Mouse (Mus musculus) neural tube, embryonic 14.5 days (tissue): ENCODE measurements around the gene Tmem8b. TPM values are rescaled to one million over a fixed set of nuclear protein-coding genes. Genes with fewer than 3 reads are reported as not detected.

Experiments used
- ATAC-seq: fragments of 200-750 bp; cut with Nextera tagmentation; 2 replicates; pipeline ENCODE4 v1.8.0; 2017; ENCODE audit warnings: low read depth, mild to moderate bottlenecking, moderate TSS enrichment, moderate library complexity
- H3K27ac ChIP-seq: fragments of 300-500 bp; sonication (generic); 2 replicates; pipeline ENCODE4 v1.5.1; 2014; ENCODE audit warnings: low read depth, mild to moderate bottlenecking, control low read depth, low read length, moderate library complexity, mixed read lengths
- H3K27me3 ChIP-seq: fragments of 300-500 bp; sonication (generic); 2 replicates; pipeline ENCODE4 v1.6.1; 2014; ENCODE audit warnings: low read length; ENCODE audit not compliant: control insufficient read depth, insufficient read depth
- H3K36me3 ChIP-seq: fragments of 300-500 bp; sonication (generic); 2 replicates; pipeline ENCODE4 v1.6.1; 2014; ENCODE audit warnings: low read length, mixed read lengths; ENCODE audit not compliant: control insufficient read depth, insufficient read depth
- H3K4me1 ChIP-seq: fragments of 300-500 bp; sonication (generic); 2 replicates; pipeline ENCODE4 v1.6.1; 2014; ENCODE audit warnings: low read length; ENCODE audit not compliant: control insufficient read depth, insufficient read depth
- H3K4me2 ChIP-seq: fragments of 300-500 bp; sonication (generic); 2 replicates; pipeline ENCODE4 v1.6.1; 2014; ENCODE audit warnings: mild to moderate bottlenecking, low read depth, low read length, control low read depth
- H3K4me3 ChIP-seq: fragments of 300-500 bp; sonication (generic); 2 replicates; pipeline ENCODE4 v1.5.1; 2014; ENCODE audit warnings: low read depth, low read length, control low read depth, mixed read lengths
- H3K9ac ChIP-seq: fragments of 300-500 bp; sonication (generic); replicated peaks from 2 replicates; pipeline ENCODE4 v1.6.1; 2014; ENCODE audit warnings: low read depth, mild to moderate bottlenecking, control low read depth, low read length, mixed read lengths
- H3K9me3 ChIP-seq: fragments of 300-500 bp; sonication (generic); 2 replicates; pipeline ENCODE4 v1.6.1; 2016; ENCODE audit warnings: low read length; ENCODE audit not compliant: control insufficient read depth
- WGBS: fragments of 180-500 bp; shearing (Covaris S2); extraction: QIAGEN DNeasy Blood & Tissue Kit; methylation state at CpG from one replicate; pipeline ENCODE4 v1.1.7; 2014; 5-methylcytosine and 5-hydroxymethylcytosine counted together
- polyA plus RNA-seq: library from polyadenylated mRNA; unstranded; fragments of >200 nt; fragmentation: Nextera tagmentation; extraction: Ambion mirVana; gene quantifications from 2 replicates; pipeline ENCODE4 v1.2.1, GENCODE M21; 2014

Gene Tmem8b
- polyA plus RNA-seq, 1 experiment from 2014 or later = 13.3 TPM

DNA sequence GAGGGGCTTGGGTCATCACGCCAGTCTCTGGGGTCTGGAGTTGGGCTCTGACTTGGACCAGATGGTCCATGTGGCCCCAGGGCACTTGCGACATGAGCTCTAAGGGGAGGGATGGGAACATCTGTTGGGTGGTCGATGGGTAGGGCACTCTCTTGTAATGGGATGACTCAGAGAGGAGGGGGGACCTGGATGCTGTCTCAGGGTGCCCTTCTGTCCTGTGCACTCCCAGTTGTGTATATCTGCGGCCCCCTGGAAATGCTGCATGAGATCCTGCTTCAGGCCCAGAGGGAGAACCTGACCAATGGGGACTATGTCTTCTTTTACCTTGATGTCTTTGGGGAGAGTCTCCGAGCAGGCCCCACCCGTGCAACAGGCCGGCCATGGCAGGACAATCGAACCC is 35.5 kb upstream of the Tmem8b start:
- Histone ChIP-seq H3K4me2 (peak overlapping the region; percentile 93; the same call in 1 of the 2 replicates), H3K9me3 (no peaks in the 10 kb centered on the region), H3K27ac (no peak overlapping the region), H3K27me3 (no peaks in the 10 kb centered on the region), H3K9ac (no peak overlapping the region), H3K4me3 (no peak overlapping the region), H3K4me1 (peaks cover 29% of the 10 kb centered on the region), H3K36me3 (no peaks in the 10 kb centered on the region)
- ATAC-seq = no peak
- 66% methylated on average over 8 of the region's 8 CpGs for WGBS

DNA sequence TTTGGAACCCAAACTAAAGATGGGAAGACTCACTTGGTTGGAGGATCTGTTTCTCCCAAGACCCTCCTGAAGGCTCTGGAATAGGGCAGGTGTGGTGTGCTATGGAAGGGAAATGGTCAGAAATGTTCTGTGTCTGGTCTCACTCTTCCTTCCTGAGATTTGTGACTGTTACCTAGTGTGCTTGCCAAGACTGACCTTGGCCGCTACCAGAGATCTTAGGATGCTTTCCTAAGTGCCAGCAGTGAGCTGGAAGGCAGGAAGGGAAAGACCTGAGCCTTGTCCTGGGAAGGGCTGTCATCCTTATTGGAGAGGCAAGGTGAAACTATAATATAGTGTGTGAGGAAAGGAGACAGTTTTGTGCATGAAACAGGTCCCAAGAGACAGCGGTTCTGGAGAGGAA is 35.0 kb upstream of the Tmem8b start:
- ATAC-seq = no peak
- H3K9me3 ChIP-seq = no peaks in the 10 kb centered on the region
- 97% methylated on average over 2 of the region's 2 CpGs for WGBS
- H3K27ac ChIP-seq = no peak overlapping the region
- H3K4me1 ChIP-seq = peaks cover 29% of the 10 kb centered on the region
- no peaks in the 10 kb centered on the region for H3K27me3 ChIP-seq
- H3K9ac ChIP-seq = no peak overlapping the region
- no peak overlapping the region for H3K4me3 ChIP-seq
- no peaks in the 10 kb centered on the region for H3K36me3 ChIP-seq
- H3K4me2 ChIP-seq = no peak overlapping the region; the same call in 1 of the 2 replicates

DNA sequence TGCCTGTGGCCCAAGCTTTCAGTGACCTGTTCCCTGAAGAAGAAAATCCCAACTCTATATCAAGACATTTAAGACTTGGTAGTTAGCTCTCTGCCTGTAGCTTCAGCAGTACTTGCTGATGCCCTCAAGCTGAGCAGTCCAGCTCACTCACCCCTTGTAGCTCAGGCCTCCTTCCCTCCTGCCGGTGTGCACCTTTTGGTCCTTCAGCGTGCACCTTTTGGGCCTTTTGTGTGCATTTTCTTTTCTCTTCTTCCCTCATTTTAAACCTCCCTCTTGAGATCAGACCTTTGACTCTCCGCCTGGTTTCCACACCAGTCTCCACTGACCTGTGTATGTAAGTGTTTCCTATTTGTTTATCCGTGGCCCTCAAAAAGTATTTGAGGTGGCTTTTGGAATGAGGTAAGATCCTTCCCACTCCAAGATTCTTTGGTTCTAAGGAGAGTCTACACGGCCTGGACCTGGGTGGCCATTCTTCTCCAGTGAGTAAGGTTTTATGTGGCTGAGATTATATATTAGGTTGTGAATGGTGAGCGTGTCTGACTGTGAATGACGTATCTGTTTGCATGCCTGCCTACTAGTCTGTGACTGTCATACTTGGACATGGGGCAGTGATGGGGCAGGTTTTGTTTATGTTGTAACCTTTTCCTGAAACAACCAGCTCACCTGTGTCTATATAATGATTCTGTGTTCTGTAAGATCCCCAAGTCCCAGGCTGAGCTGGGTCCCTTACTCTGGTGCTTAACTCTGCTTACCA is 34.0 kb upstream of the Tmem8b start:
- no peaks in the 10 kb centered on the region for H3K9me3 ChIP-seq
- no peak overlapping the region for H3K4me3 ChIP-seq
- H3K27ac ChIP-seq = no peak overlapping the region
- H3K4me2 ChIP-seq = peak overlapping the region; percentile 11; the same call in 1 of the 2 replicates
- no peak overlapping the region for H3K9ac ChIP-seq
- H3K27me3 ChIP-seq = no peaks in the 10 kb centered on the region
- H3K36me3 ChIP-seq = no peaks in the 10 kb centered on the region
- H3K4me1 ChIP-seq = peaks cover 29% of the 10 kb centered on the region
- ATAC-seq = no peak
- WGBS = 89% methylated on average over 7 of the region's 7 CpGs

DNA sequence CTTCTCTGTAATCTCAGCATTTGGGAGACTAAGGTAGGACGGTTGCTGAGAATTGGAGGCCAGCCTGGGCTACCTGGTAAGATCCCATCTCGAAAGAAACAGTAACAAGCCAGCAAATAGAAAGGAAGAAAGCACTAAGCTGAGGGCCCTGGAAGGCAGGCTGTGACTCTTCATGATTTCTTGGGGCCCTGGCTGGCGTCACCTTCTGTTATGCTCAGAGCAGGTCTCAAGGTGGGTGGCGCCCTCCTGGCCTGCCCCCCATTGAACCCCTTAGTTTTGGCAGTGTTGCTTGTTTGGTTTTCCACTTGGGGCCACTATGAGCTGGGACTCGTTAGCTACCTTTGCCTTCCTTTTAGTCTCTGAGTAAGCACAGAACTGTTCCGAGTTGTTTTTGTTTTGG is 32.0 kb upstream of the Tmem8b start:
- Histone ChIP-seq H3K4me1 (peaks cover 21% of the 10 kb centered on the region), H3K4me3 (no peak overlapping the region), H3K36me3 (no peaks in the 10 kb centered on the region), H3K4me2 (no peak overlapping the region), H3K9ac (no peak overlapping the region), H3K27ac (no peak overlapping the region), H3K9me3 (no peaks in the 10 kb centered on the region), H3K27me3 (no peaks in the 10 kb centered on the region)
- 78% methylated on average over 6 of the region's 6 CpGs for WGBS
- ATAC-seq = no peak

DNA sequence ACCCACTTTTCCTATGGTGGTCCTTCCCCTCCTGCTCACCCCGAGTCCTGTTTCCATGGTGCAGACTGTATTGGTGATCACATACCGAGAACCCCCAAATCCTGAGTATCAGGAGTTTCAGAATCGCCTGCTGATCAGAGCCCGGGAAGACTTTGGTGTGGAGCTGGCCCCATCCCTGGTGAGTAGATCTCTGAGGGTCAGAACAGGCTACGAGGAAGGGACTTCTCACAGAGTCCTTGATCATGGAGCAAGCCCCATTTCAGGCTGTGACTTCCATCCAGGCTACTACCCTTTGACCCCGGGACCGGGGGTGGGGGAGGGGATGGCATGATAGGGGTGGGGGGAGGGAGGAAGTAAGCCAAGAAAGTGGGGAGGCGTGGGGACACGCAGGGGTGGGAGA is 28.7 kb upstream of the Tmem8b start:
- H3K9me3 ChIP-seq = no peaks in the 10 kb centered on the region
- H3K27ac ChIP-seq = no peak overlapping the region
- no peak overlapping the region for H3K4me3 ChIP-seq
- no peaks in the 10 kb centered on the region for H3K4me1 ChIP-seq
- no peak for ATAC-seq
- no peaks in the 10 kb centered on the region for H3K36me3 ChIP-seq
- H3K27me3 ChIP-seq = no peaks in the 10 kb centered on the region
- 78% methylated on average over 9 of the region's 9 CpGs for WGBS
- H3K9ac ChIP-seq = no peak overlapping the region
- no peak overlapping the region for H3K4me2 ChIP-seq

DNA sequence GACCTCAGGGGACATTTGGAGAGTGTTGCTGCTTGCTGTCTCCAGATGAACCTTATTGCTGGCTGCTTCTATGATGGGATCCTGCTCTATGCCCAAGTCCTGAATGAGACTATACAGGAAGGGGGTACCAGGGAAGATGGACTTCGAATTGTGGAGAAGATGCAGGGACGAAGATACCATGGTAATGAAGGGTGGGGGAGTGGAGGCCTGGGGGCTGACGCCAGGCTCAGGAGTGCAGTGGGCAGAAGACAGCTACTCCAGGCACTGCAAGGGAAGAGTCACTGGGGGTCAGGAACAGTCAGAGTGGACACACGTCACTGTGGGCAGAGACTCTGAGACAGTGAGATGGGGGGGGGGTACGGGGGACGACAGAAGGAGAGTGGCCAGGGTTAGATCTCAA is 28.3 kb upstream of the Tmem8b start:
- 84% methylated on average over 6 of the region's 6 CpGs for whole genome bisulfite sequencing
- no peaks in the 10 kb centered on the region for H3K4me1 ChIP-seq
- ATAC-seq = no peak
- H3K27ac ChIP-seq = no peak overlapping the region
- H3K9ac ChIP-seq = no peak overlapping the region
- H3K27me3 ChIP-seq = no peaks in the 10 kb centered on the region
- H3K4me3 ChIP-seq = no peak overlapping the region
- H3K9me3 ChIP-seq = no peaks in the 10 kb centered on the region
- H3K4me2 ChIP-seq = no peak overlapping the region
- H3K36me3 ChIP-seq = no peaks in the 10 kb centered on the region

DNA sequence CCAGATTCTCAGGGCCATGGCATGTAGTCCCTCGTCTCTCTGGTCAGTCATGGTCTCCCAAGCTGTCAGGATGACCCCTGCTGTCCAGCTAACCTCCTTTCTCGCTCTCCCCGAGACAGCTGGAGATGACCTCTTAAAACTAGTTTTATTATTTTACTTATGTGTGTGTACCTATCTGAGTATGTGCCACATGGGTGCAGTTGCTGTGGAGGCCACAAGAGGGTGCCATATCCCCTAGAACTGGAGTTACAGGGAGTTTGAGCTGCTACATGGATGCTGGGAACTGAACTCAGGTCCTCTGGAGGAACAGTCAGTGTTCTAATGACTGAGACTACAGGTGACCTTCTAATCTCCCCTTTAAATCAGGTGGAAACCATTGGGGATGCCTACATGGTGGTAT is 19.0 kb upstream of the Tmem8b start:
- no peak overlapping the region for H3K9ac ChIP-seq
- H3K27me3 ChIP-seq = no peaks in the 10 kb centered on the region
- H3K36me3 ChIP-seq = peaks cover 8% of the 10 kb centered on the region; the same call in 1 of the 2 replicates
- no peaks in the 10 kb centered on the region; the same call in 1 of the 2 replicates for H3K4me1 ChIP-seq
- H3K9me3 ChIP-seq = no peaks in the 10 kb centered on the region
- H3K4me2 ChIP-seq = no peak overlapping the region
- H3K27ac ChIP-seq = no peak overlapping the region
- WGBS = 95% methylated on average over 3 of the region's 3 CpGs
- H3K4me3 ChIP-seq = no peak overlapping the region
- no peak for ATAC-seq

DNA sequence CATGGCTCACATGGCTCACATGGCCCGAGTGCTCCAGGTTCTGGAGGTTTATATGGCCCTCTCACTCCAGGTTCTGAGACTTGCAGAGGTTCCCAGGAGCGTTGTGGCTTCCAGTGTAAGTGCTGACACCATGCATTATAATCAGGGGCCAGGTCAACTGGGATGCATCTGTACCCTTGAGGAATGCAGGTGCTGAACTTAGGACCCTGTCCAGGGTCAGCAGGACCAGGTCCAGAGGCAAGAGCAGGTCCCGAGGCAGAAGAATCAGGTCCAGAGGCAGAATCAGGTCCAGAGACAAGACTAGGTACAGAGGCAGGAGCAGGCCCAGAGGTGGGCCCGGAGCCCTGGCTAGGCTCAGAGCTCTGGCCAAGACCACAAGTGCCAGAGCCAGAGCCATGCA is 16.0 kb upstream of the Tmem8b start:
- Histone ChIP-seq H3K36me3 (peaks cover 8% of the 10 kb centered on the region; the same call in 1 of the 2 replicates), H3K9me3 (no peaks in the 10 kb centered on the region), H3K4me2 (peak overlapping the region; percentile 31; the same call in 1 of the 2 replicates), H3K4me3 (no peak overlapping the region), H3K27ac (no peak overlapping the region), H3K9ac (no peak overlapping the region), H3K27me3 (no peaks in the 10 kb centered on the region), H3K4me1 (no peaks in the 10 kb centered on the region; the same call in 1 of the 2 replicates)
- 95% methylated on average over 4 of the region's 4 CpGs for WGBS
- no peak for ATAC-seq

DNA sequence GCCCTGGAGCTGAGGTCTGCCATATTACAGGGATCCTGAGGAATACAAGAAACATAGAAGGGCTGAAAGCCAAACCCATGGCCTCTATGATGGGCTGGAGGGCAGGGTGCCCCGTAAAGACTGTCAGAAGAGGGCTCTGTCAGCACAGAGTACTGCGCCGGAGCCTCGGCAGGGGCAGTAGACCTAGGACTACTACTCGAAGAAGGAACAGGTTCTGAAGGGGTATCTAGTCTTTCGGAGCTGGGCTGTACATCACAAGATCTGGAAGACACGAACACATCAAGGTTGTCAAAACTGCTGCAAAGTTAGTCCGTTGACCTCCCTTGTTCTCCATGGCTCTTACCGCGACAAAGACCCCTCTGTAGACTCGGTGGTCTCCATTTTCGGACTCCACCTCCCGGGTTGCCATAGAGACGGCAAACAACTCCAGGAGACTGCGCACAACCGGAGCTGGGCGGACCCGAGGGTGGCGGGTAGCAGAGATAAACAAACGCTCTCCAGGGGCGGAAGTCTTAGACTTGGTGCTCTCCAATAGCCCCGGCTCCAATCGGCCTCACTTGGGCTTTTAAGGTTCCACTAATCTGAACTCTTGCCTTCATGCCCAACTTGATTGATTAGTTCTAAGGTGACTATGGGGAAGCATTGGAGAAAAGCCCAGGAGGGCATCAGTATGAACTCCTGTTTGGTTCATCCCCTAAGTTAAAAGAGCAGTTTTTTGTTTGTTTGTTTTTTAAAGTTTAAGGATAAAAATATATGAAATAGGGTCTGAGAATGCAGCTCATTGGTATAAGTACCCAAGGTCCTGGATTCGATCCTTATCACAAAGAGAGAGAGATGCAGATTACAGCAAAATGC is 15.4 kb upstream of the Tmem8b start, which contains the start of gene Spag8:
Gene Spag8, minus strand, starts transcription at position 434 of the 855 bp plus-strand sequence.
- Histone ChIP-seq H3K4me3 (0 out of 2 replicates have a peak within 1 kb of the TSS, but pooled peaks have one; percentile 4), H3K27me3 (no peaks in the 10 kb centered on the region), H3K9ac (no peak within 1 kb of the TSS), H3K27ac (no peak within 1 kb of the TSS), H3K4me1 (no peaks in the 10 kb centered on the region; the same call in 1 of the 2 replicates), H3K9me3 (no peaks in the 10 kb centered on the region), H3K4me2 (peak within 1 kb of the TSS; percentile 31; the same call in 1 of the 2 replicates), H3K36me3 (peaks cover 8% of the 10 kb centered on the region; the same call in 1 of the 2 replicates)
- ATAC-seq = no peak
- WGBS = 13% methylated on average over 24 of the region's 24 CpGs
